Mouse (Mus musculus) neutrophil, adult 5-6 weeks (primary cell): Measurements from ENCODE around the gene Znhit6. TPM values are rescaled to one million over a fixed set of nuclear protein-coding genes. Genes with fewer than 3 reads are reported as not detected.

Experiments used
- ATAC-seq: fragments of 151-379, 151-347 bp; 2 replicates; pipeline ENCODE4 v1.8.0; 2017; ENCODE audit warnings: mild to moderate bottlenecking, moderate TSS enrichment; ENCODE audit not compliant: insufficient number of reproducible peaks, poor library complexity, low FRiP score, severe bottlenecking; ENCODE audit errors: extremely low read depth
- total RNA-seq: library from RNA; stranded (forward); fragments of 200-1000 nt; gene quantifications from 2 replicates; pipeline ENCODE4 v1.2.3, GENCODE M21; 2017

Gene Znhit6
- 4.7 and 16.6 TPM in 2 replicates for total RNA-seq

- peak; percentile 92 for ATAC-seq
Observed at GRCm38 (mm10) chr3:145575743-145576481, at the start of gene Znhit6. Znhit6 (plus strand) TSS chr3:145576205.

GRCm38 (mm10) chr3:145537870-145538269 is 38.1 kb upstream of the Znhit6 start:
- no peak for ATAC-seq

GRCm38 (mm10) chr3:145548441-145549415 is 27.3 kb upstream of the Znhit6 start:
- no peak for ATAC-seq

GRCm38 (mm10) chr3:145550216-145550615 is 25.8 kb upstream of the Znhit6 start:
- no peak for ATAC-seq

GRCm38 (mm10) chr3:145554388-145554787 is 21.6 kb upstream of the Znhit6 start:
- ATAC-seq: no peak

GRCm38 (mm10) chr3:145556206-145556605 is 19.8 kb upstream of the Znhit6 start:
- no peak for ATAC-seq

GRCm38 (mm10) chr3:145559675-145560074 is 16.3 kb upstream of the Znhit6 start:
- no peak for ATAC-seq

- no peak for ATAC-seq
Observed at GRCm38 (mm10) chr3:145560117-145560516, 15.9 kb upstream of the Znhit6 start.

- no peak for ATAC-seq
Observed at GRCm38 (mm10) chr3:145574468-145574867, 1.5 kb upstream of the Znhit6 start.

- no peak for ATAC-seq
Observed at GRCm38 (mm10) chr3:145575340-145575739, 665 bp upstream of the Znhit6 start.

GRCm38 (mm10) chr3:145576482-145576822 is 447 bp downstream of the Znhit6 start:
- peak; percentile 9; the same call in 1 of the 2 replicates for ATAC-seq

- ATAC-seq: no peak
Observed at GRCm38 (mm10) chr3:145576876-145577275, 871 bp downstream of the Znhit6 start.

GRCm38 (mm10) chr3:145583043-145583442 is 7.0 kb downstream of the Znhit6 start:
- ATAC-seq: no peak

GRCm38 (mm10) chr3:145583522-145584200 is 7.7 kb downstream of the Znhit6 start:
- ATAC-seq: no peak

- no peak for ATAC-seq
Observed at GRCm38 (mm10) chr3:145590562-145590961, 14.6 kb downstream of the Znhit6 start.

- ATAC-seq: no peak
Observed at GRCm38 (mm10) chr3:145591841-145592542, 16.0 kb downstream of the Znhit6 start.

GRCm38 (mm10) chr3:145595354-145595753 is 19.3 kb downstream of the Znhit6 start:
- ATAC-seq: no peak

- no peak for ATAC-seq
Observed at GRCm38 (mm10) chr3:145599059-145599458, 23.1 kb downstream of the Znhit6 start.

- ATAC-seq: no peak
Observed at GRCm38 (mm10) chr3:145600801-145601200, 24.8 kb downstream of the Znhit6 start.
